Mouse (Mus musculus) hindbrain, embryonic 14.5 days (tissue): ENCODE results near the gene Ttc7b. TPM values are rescaled to one million over a fixed set of nuclear protein-coding genes. Genes with fewer than 3 reads are reported as not detected.

Experiments
- ATAC-seq: fragments of 200-750 bp; cut with Nextera tagmentation; 2 replicates; pipeline ENCODE4 v1.8.0; 2017; ENCODE audit warnings: moderate number of reproducible peaks, mild to moderate bottlenecking, moderate TSS enrichment, moderate library complexity; ENCODE audit not compliant: low FRiP score
- DNase-seq: peaks from one replicate; pipeline ENCODE4 v3.0.0-alpha.2; 2015; ENCODE audit warnings: low spot score
- H3K27ac ChIP-seq: fragments of 300-500 bp; sonication (generic); 2 replicates; pipeline ENCODE4 v1.5.1; 2014; ENCODE audit warnings: mild to moderate bottlenecking, moderate library complexity
- H3K27me3 ChIP-seq: fragments of 300-500 bp; sonication (generic); 2 replicates; pipeline ENCODE4 v1.6.1; 2014; ENCODE audit warnings: mild to moderate bottlenecking, low read length, mixed read lengths; ENCODE audit not compliant: control insufficient read depth, insufficient read depth
- H3K36me3 ChIP-seq: fragments of 300-500 bp; sonication (generic); replicated peaks from 2 replicates; pipeline ENCODE4 v1.6.1; 2014; ENCODE audit not compliant: control insufficient read depth, insufficient read depth
- H3K4me1 ChIP-seq: fragments of 300-500 bp; sonication (generic); replicated peaks from 2 replicates; pipeline ENCODE4 v1.6.1; 2014; ENCODE audit warnings: antibody characterized with exemption, low read length, mixed read lengths; ENCODE audit not compliant: control insufficient read depth, insufficient read depth
- H3K4me2 ChIP-seq: fragments of 300-500 bp; sonication (generic); replicated peaks from 2 replicates; pipeline ENCODE4 v1.6.1; 2014; ENCODE audit warnings: mild to moderate bottlenecking, moderate library complexity
- H3K4me3 ChIP-seq: fragments of 300-500 bp; sonication (generic); replicated peaks from 2 replicates; pipeline ENCODE4 v1.5.1; 2014; ENCODE audit warnings: mild to moderate bottlenecking, low read length
- H3K9ac ChIP-seq: fragments of 300-500 bp; sonication (generic); 2 replicates; pipeline ENCODE4 v1.6.1; 2014
- H3K9me3 ChIP-seq: fragments of 300-500 bp; sonication (generic); 2 replicates; pipeline ENCODE4 v1.6.1; 2016; ENCODE audit warnings: low read length; ENCODE audit not compliant: control insufficient read depth
- WGBS: fragments of 180-500 bp; shearing (Covaris S2); extraction: QIAGEN DNeasy Blood & Tissue Kit; methylation state at CpG from one replicate; pipeline ENCODE4 v1.1.7; 2014; 5-methylcytosine and 5-hydroxymethylcytosine counted together
- polyA plus RNA-seq: library from polyadenylated mRNA; unstranded; fragments of >200 nt; fragmentation: Nextera tagmentation; extraction: Ambion mirVana; gene quantifications from 2 replicates; pipeline ENCODE4 v1.2.1, GENCODE M21; 2014

The Ttc7b gene
- polyA plus RNA-seq, 1 experiment from 2014 or later, result 12.4 TPM

- Histone ChIP-seq H3K36me3 (no peaks in the 10 kb centered on the region), H3K4me1 (peaks cover 13% of the 10 kb centered on the region), H3K27ac (no peak overlapping the region), H3K4me2 (no peak overlapping the region), H3K9ac (no peak overlapping the region), H3K9me3 (no peaks in the 10 kb centered on the region), H3K27me3 (no peaks in the 10 kb centered on the region), H3K4me3 (no peak overlapping the region)
- 88% methylated on average over 6 of the region's 6 CpGs for WGBS
- ATAC-seq, result no peak
- no peak for DNase-seq
Observed at GRCm38 (mm10) chr12:100261761-100262160, 258.9 kb downstream of the Ttc7b start.

- ATAC-seq, result no peak
- WGBS, result 78% methylated on average over 2 of the region's 2 CpGs
- no peak overlapping the region for H3K4me2 ChIP-seq
Observed at GRCm38 (mm10) chr12:100260151-100260550, 260.5 kb downstream of the Ttc7b start.

GRCm38 (mm10) chr12:100257779-100258178 is 262.8 kb downstream of the Ttc7b start:
- H3K4me1 ChIP-seq, result no peaks in the 10 kb centered on the region
- no peaks in the 10 kb centered on the region for H3K9me3 ChIP-seq
- no peaks in the 10 kb centered on the region for H3K36me3 ChIP-seq
- DNase-seq, result no peak
- WGBS, result 76% methylated on average over 3 of the region's 3 CpGs
- H3K9ac ChIP-seq, result no peak overlapping the region
- H3K27ac ChIP-seq, result no peak overlapping the region
- no peak overlapping the region for H3K4me3 ChIP-seq
- H3K27me3 ChIP-seq, result no peaks in the 10 kb centered on the region
- no peak for ATAC-seq
- H3K4me2 ChIP-seq, result no peak overlapping the region

More at GRCm38 (mm10) chr12:100260151-100260550, 260.5 kb downstream of the Ttc7b start:
- H3K36me3 ChIP-seq, result no peaks in the 10 kb centered on the region
- no peaks in the 10 kb centered on the region for H3K9me3 ChIP-seq
- no peak overlapping the region for H3K4me3 ChIP-seq
- no peaks in the 10 kb centered on the region for H3K27me3 ChIP-seq
- DNase-seq, result no peak
- H3K27ac ChIP-seq, result no peak overlapping the region
- peaks cover under 1% of the 10 kb centered on the region; the same call in 1 of the 2 replicates for H3K4me1 ChIP-seq
- H3K9ac ChIP-seq, result no peak overlapping the region

GRCm38 (mm10) chr12:100255441-100255949 is 265.1 kb downstream of the Ttc7b start:
- no peak overlapping the region for H3K4me2 ChIP-seq
- WGBS, result 97% methylated on average over 2 of the region's 2 CpGs
- no peaks in the 10 kb centered on the region for H3K36me3 ChIP-seq
- no peak overlapping the region for H3K4me3 ChIP-seq
- no peaks in the 10 kb centered on the region for H3K9me3 ChIP-seq
- ATAC-seq (no peak), DNase-seq (no peak)
- no peaks in the 10 kb centered on the region for H3K27me3 ChIP-seq
- H3K9ac ChIP-seq, result no peak overlapping the region
- H3K27ac ChIP-seq, result no peak overlapping the region
- no peaks in the 10 kb centered on the region for H3K4me1 ChIP-seq

GRCm38 (mm10) chr12:100254471-100254870 is 266.2 kb downstream of the Ttc7b start:
- Histone ChIP-seq H3K4me3 (no peak overlapping the region), H3K9ac (no peak overlapping the region), H3K27me3 (no peaks in the 10 kb centered on the region), H3K36me3 (no peaks in the 10 kb centered on the region), H3K27ac (no peak overlapping the region), H3K4me1 (no peaks in the 10 kb centered on the region), H3K4me2 (no peak overlapping the region), H3K9me3 (no peaks in the 10 kb centered on the region)
- no peak for DNase-seq
- WGBS, result 69% methylated on average over 4 of the region's 4 CpGs
- ATAC-seq, result no peak

Other genes starting within 250 kb of the Ttc7b start
- gene Rps6ka5, start 206.2 kb upstream of the Ttc7b start, polyA plus RNA-seq, result 6.3 and 7.2 TPM in 2 replicates